Mouse (Mus musculus) hindbrain, embryonic 15.5 days (tissue): Measurements from ENCODE around the gene Cacna1d. TPM values are rescaled to one million over a fixed set of nuclear protein-coding genes. Genes with fewer than 3 reads are reported as not detected.
A peak's percentile ranks its signal among the peaks of the same experiment; 100 is the strongest.

ENCODE experiments used
- ATAC-seq: fragments of 200-750 bp; cut with Nextera tagmentation; 2 replicates; pipeline ENCODE4 v1.8.0; 2017; ENCODE audit warnings: low read depth, moderate number of reproducible peaks, moderate TSS enrichment; ENCODE audit not compliant: low FRiP score
- H3K27ac ChIP-seq: fragments of 300-500 bp; sonication (generic); replicated peaks from 2 replicates; pipeline ENCODE4 v1.5.1; 2015; ENCODE audit warnings: mild to moderate bottlenecking, inconsistent platforms
- H3K27me3 ChIP-seq: fragments of 300-500 bp; sonication (generic); 2 replicates; pipeline ENCODE4 v1.6.1; 2015; ENCODE audit warnings: control low read depth, inconsistent platforms
- H3K36me3 ChIP-seq: fragments of 300-500 bp; sonication (generic); 2 replicates; pipeline ENCODE4 v1.6.1; 2015; ENCODE audit warnings: control low read depth, inconsistent platforms
- H3K4me1 ChIP-seq: fragments of 300-500 bp; sonication (generic); replicated peaks from 2 replicates; pipeline ENCODE4 v1.6.1; 2015; ENCODE audit warnings: control low read depth, inconsistent platforms
- H3K4me2 ChIP-seq: fragments of 300-500 bp; sonication (generic); 2 replicates; pipeline ENCODE4 v1.6.1; 2015; ENCODE audit warnings: moderate library complexity, mild to moderate bottlenecking, inconsistent platforms
- H3K4me3 ChIP-seq: fragments of 300-500 bp; sonication (generic); 2 replicates; pipeline ENCODE4 v1.5.1; 2015; ENCODE audit warnings: mild to moderate bottlenecking, inconsistent platforms
- H3K9ac ChIP-seq: fragments of 300-500 bp; sonication (generic); 2 replicates; pipeline ENCODE4 v1.6.1; 2015; ENCODE audit warnings: inconsistent platforms
- H3K9me3 ChIP-seq: fragments of 300-500 bp; sonication (generic); 2 replicates; pipeline ENCODE4 v1.6.1; 2016; ENCODE audit warnings: control low read depth, inconsistent platforms
- WGBS: fragments of 180-500 bp; shearing (Covaris S2); methylation state at CpG from one replicate; pipeline ENCODE4 v1.1.7; 2015; 5-methylcytosine and 5-hydroxymethylcytosine counted together
- polyA plus RNA-seq: library from polyadenylated mRNA; unstranded; fragments of >200 nt; fragmentation: Nextera tagmentation; extraction: Ambion mirVana; gene quantifications from 2 replicates; pipeline ENCODE4 v1.2.1, GENCODE M21; 2015

The Cacna1d gene
- polyA plus RNA-seq, 1 experiment from 2014 or later = 10.7 TPM

DNA sequence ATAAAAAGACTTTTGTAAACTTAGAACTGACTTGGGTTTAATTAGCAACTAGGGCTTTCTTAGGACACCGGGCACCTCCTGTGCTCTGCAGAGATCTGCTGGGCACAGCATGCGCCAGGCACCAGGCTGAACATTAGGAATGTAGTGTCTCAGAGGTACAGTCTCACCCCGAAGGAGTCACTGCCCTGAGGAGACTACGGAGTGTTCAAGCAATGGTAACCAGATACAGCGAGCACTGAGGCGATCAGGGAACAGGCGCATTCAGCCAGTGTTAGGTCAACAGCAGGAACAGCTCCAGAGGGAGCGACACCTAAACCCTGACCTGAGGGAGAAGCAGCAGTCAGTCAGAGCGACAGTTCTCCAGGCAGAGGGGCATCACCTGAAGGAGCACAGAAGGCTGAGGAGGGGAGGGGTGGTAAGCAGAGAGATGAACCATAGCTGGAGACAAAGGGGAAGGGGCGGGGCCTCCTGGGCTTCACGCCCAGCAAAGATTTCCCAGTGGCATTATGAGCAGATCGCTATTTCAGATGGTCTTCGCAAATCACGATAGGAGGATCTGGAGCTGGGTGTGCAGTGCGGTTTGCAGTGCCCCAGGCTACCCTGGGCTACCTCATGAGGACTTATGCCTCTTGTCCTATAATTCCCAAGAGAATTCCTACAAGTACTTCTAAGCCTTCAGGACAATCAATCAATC lies 413.0 kb downstream of the Cacna1d start:
- H3K9me3 ChIP-seq = no peaks in the 10 kb centered on the region
- H3K36me3 ChIP-seq = peaks cover 27% of the 10 kb centered on the region
- no peaks in the 10 kb centered on the region for H3K4me1 ChIP-seq
- H3K27ac ChIP-seq = no peak overlapping the region
- H3K4me2 ChIP-seq = no peak overlapping the region
- H3K4me3 ChIP-seq = no peak overlapping the region
- no peaks in the 10 kb centered on the region for H3K27me3 ChIP-seq
- 77% methylated on average over 15 of the region's 15 CpGs for WGBS
- H3K9ac ChIP-seq = no peak overlapping the region
- ATAC-seq = no peak

DNA sequence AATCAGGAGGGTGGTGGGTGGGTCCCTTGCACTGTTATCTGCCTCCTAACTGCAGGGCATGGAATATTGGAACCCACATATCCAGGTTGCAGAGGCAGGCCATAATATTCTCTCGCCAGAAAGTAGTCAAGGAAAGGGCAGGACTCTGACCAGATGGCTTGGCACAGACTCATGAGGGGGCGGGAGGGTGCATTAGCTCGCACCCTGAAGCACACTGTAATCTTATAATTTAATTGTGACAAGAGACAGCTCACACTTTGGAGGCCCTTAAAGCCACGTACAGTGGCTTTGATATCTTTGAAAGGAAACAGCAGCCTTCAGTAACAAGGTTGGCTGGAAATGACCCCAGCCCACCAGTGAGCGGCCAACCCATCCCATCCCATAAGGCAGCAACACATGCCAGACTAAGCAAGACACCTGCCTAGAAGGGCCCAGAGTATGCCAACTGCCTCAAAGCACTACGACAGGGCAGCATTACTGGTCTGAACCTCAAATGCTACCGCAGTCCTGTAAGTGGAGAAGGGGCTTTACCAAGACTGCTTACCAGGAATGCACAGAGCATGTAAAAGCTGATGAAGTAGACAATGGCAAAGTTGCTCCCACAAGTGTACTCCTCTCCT lies 415.9 kb downstream of the Cacna1d start:
- H3K27me3 ChIP-seq = no peaks in the 10 kb centered on the region
- H3K4me3 ChIP-seq = no peak overlapping the region
- no peaks in the 10 kb centered on the region for H3K9me3 ChIP-seq
- 71% methylated on average over 7 of the region's 7 CpGs for WGBS
- no peak overlapping the region for H3K27ac ChIP-seq
- H3K4me2 ChIP-seq = no peak overlapping the region
- no peak overlapping the region for H3K9ac ChIP-seq
- no peaks in the 10 kb centered on the region for H3K4me1 ChIP-seq
- H3K36me3 ChIP-seq = peaks cover 25% of the 10 kb centered on the region
- ATAC-seq = no peak

DNA sequence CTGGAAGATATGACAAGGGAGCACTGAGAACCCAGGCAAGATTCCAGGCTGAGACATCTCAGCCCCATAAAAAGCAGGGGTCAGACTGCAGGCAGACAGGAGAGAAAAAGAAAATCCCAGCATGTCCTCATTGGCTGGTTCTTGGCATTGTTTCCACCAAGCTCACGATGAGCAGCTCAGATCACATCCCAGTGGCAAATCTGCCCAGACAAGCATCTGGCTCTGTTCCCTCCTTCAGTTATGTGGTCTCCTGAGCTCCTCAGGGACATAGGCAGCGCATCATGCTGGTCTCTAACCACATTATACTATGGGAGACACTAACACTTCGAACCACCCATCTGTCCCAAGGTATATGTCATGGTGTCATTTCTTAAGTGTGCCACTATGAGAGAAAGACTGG lies 422.7 kb downstream of the Cacna1d start:
- peaks cover 13% of the 10 kb centered on the region for H3K36me3 ChIP-seq
- no peak overlapping the region for H3K9ac ChIP-seq
- H3K9me3 ChIP-seq = no peaks in the 10 kb centered on the region
- no peaks in the 10 kb centered on the region for H3K4me1 ChIP-seq
- H3K27ac ChIP-seq = no peak overlapping the region
- H3K27me3 ChIP-seq = no peaks in the 10 kb centered on the region
- no peak overlapping the region for H3K4me3 ChIP-seq
- no peak overlapping the region for H3K4me2 ChIP-seq
- ATAC-seq = no peak
- WGBS = 76% methylated on average over 3 of the region's 3 CpGs

DNA sequence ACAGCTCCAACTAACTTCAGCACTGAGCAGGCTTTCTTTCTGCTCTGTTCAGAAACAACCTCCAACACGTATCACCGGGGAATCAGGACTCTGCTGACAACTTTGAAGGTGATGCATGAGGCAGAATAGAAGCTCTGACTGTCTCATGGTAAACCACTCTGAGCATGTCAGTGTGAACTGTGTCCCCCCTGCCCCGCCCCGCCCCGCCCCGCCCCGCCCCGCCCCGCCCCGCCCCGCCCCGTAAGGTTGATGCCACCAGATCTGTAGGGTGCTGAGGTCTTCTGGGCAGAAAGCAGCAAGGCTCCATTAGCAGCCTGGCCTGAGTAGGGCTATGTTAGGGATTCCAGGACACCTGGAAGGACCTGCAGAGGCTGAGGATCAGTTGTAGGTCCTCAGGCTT lies 424.5 kb downstream of the Cacna1d start:
- Histone ChIP-seq H3K9me3 (no peaks in the 10 kb centered on the region), H3K36me3 (peaks cover 7% of the 10 kb centered on the region; the same call in 1 of the 2 replicates), H3K27ac (no peak overlapping the region), H3K27me3 (no peaks in the 10 kb centered on the region), H3K4me2 (no peak overlapping the region), H3K9ac (no peak overlapping the region), H3K4me3 (no peak overlapping the region), H3K4me1 (no peaks in the 10 kb centered on the region)
- 83% methylated on average over 12 of the region's 12 CpGs for WGBS
- ATAC-seq = no peak

DNA sequence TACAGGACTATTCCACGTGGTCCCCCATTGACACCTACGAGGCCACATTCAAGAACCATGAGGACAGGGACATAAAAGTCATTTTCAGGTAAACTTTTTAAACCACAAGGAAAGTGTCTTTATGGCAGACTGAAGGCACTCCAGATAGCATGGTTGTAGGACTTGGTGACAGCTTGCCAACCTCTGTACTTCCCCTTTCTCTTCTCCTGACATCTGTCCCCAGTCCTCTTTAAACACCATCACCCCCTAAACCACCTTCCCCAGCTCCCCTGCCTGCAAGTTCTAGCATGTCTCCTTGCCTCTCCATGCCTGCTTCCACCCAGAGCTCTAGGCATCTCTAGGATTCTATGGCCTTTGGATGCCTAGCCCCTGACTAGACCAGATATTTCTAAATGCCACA lies 426.4 kb downstream of the Cacna1d start:
- H3K9me3 ChIP-seq = no peaks in the 10 kb centered on the region
- no peaks in the 10 kb centered on the region for H3K4me1 ChIP-seq
- H3K9ac ChIP-seq = no peak overlapping the region
- no peak overlapping the region for H3K4me3 ChIP-seq
- H3K27ac ChIP-seq = no peak overlapping the region
- no peak overlapping the region for H3K4me2 ChIP-seq
- no peak for ATAC-seq
- no peaks in the 10 kb centered on the region for H3K27me3 ChIP-seq
- WGBS = 91% methylated on average over 2 of the region's 2 CpGs
- no peaks in the 10 kb centered on the region for H3K36me3 ChIP-seq

DNA sequence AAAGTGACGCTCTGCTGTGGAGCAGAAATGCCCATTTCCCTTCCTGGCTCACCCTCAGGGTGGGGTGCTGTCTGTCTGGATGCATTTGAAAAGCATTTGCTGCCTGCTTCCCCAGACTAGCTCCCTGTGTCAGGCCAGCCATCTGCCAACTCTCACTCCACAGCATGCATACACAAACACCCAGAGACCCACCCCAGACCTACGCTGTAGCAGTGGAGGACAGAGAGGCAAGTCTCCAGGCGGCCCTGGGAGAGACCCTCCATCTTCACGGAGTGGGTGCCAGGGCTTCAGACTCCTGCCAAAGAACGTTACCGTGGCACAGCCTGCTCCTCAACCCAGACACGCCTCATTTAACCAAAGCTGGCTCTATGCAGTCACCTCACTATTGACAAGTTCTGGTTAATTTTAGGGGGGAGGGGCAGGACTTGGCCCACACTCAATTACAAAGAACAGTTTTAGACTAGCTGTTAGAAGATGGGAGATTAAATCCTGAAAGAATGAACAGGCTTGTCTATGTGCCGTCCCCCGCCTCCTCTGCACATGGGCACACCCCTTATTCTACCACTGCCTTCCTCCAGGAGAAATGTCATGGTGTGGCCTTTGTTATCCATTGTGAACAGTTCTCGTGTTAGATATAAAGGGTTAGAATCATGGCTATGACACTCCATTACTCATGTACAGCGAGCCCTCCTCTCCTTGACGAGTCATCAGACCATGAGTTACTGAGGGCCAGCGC lies 435.1 kb downstream of the Cacna1d start:
- peak; percentile 94 for ATAC-seq
- Histone ChIP-seq H3K27me3 (no peaks in the 10 kb centered on the region), H3K4me1 (peaks cover 11% of the 10 kb centered on the region), H3K27ac (peak overlapping the region; percentile 65), H3K9me3 (no peaks in the 10 kb centered on the region), H3K4me3 (no peak overlapping the region), H3K4me2 (peak overlapping the region; percentile 5; the same call in 1 of the 2 replicates), H3K36me3 (no peaks in the 10 kb centered on the region), H3K9ac (no peak overlapping the region)
- WGBS = 32% methylated on average over 13 of the region's 13 CpGs

DNA sequence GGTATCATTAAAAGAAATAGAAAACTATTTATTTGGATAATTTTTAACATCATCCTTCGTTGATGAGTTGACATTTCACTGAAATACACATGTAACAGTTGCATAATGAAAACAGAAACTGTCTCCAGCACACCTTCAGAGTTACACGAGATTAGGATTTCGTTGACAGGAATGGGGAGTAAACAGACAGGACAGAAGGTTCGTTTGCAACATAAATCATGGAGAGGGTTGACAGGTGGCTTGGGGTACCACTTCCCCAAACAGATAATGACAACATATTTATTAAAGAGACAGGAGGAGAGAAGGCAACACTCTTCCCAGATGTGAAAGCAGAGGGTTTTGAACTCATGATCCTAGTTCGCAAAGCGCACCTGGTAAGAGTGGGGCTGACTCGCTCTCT lies 436.3 kb downstream of the Cacna1d start:
- Histone ChIP-seq H3K4me3 (no peak overlapping the region), H3K9me3 (no peaks in the 10 kb centered on the region), H3K27ac (no peak overlapping the region), H3K27me3 (no peaks in the 10 kb centered on the region), H3K36me3 (no peaks in the 10 kb centered on the region), H3K4me1 (peaks cover 11% of the 10 kb centered on the region), H3K9ac (no peak overlapping the region), H3K4me2 (no peak overlapping the region)
- ATAC-seq = no peak
- 76% methylated on average over 7 of the region's 7 CpGs for WGBS

DNA sequence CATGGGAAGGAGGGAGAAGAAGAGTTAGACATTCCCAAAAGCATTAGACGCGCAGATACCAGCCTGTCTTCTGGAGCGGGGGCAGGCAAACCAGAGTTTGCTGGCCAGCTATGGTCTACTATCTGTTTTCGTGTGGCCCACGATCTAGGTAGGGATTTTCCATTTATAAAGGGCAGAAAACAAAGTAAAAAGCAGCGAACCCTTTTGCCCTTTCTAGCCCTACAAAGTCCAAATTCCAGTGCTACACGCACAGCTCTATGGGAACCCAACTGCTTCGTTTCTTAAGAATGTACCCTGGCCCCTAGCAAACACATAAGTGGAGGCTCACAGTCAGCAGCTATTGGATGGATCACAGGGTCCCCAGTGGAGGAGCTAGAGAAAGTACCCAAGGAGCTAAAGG lies 441.0 kb downstream of the Cacna1d start:
- Histone ChIP-seq H3K4me2 (no peak overlapping the region), H3K9ac (no peak overlapping the region), H3K36me3 (peaks cover 11% of the 10 kb centered on the region), H3K27ac (no peak overlapping the region), H3K9me3 (no peaks in the 10 kb centered on the region), H3K4me3 (no peak overlapping the region), H3K27me3 (no peaks in the 10 kb centered on the region), H3K4me1 (no peaks in the 10 kb centered on the region)
- no peak for ATAC-seq
- WGBS = 89% methylated on average over 8 of the region's 8 CpGs

DNA sequence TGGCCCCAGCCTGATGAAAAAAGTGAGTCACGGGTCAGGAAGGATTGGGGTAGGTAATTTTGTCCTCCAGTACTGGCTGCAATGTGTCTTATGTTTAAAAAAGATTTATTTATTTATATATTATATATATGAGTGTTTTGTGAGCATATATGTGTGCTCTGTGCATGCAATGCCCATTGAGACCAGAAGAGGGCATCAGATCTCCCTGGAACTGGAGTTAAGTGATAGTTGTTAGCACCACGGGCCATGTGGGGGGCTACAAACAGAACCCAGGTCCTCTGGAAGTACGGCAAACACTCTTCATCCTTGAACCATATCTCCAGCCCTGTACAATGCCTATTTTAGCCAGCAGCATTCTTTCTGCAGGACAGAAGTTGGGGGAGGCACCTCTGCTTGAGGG lies 443.2 kb downstream of the Cacna1d start:
- no peaks in the 10 kb centered on the region for H3K27me3 ChIP-seq
- H3K4me3 ChIP-seq = no peak overlapping the region
- WGBS = 90% methylated on average over 3 of the region's 3 CpGs
- H3K9ac ChIP-seq = no peak overlapping the region
- no peak overlapping the region for H3K4me2 ChIP-seq
- no peaks in the 10 kb centered on the region for H3K9me3 ChIP-seq
- no peaks in the 10 kb centered on the region for H3K4me1 ChIP-seq
- no peak overlapping the region for H3K27ac ChIP-seq
- H3K36me3 ChIP-seq = peaks cover 11% of the 10 kb centered on the region
- ATAC-seq = no peak

DNA sequence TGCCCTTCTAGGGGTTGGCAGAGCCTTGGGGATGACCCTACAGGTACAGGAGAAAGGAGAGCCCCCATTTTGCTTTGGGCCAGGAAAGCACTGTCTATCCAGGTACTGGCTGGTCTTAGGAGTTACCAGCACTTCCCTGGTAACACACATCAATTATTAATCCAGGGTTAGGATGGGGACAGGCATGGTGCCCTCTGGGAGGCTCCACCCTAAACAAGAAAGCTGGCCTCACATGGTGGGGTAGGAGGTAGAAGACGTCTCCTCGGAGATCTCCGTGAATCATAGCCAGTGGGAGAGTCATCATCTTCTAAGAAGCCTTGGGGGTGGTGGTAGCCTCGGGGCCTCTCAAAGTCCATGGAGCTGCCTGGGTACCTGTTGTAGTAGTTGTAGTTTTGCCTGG lies 444.3 kb downstream of the Cacna1d start:
- 96% methylated on average over 4 of the region's 4 CpGs for WGBS
- no peaks in the 10 kb centered on the region for H3K9me3 ChIP-seq
- H3K4me2 ChIP-seq = no peak overlapping the region
- no peak for ATAC-seq
- H3K27me3 ChIP-seq = no peaks in the 10 kb centered on the region
- H3K27ac ChIP-seq = no peak overlapping the region
- peaks cover 13% of the 10 kb centered on the region for H3K36me3 ChIP-seq
- H3K4me3 ChIP-seq = no peak overlapping the region
- H3K4me1 ChIP-seq = no peaks in the 10 kb centered on the region
- no peak overlapping the region for H3K9ac ChIP-seq

DNA sequence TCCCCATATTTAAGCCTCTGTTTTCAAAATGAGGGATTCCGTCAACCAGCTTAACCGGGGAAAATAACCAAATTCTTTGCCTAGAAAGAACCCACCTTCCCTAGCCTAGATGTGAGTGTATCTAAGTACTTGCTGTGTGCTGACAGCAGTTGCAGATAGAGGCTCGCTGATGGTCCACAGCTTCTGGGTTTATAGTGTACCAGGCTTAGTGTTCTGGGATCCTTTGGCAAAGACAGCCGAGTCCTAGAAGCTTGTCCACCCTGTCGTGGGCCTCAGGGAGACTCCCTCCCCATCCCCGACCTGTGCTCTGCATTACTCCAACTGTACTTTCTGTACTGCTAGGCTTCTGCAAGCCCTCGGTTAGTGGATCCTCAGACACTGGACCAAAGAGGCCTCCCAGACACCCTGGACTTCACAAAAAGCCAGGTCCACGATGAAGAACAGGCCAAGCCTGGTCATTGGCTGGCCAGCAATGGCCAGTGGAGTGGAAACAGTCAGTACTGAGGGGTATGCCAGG lies 445.5 kb downstream of the Cacna1d start:
- no peaks in the 10 kb centered on the region for H3K27me3 ChIP-seq
- peaks cover 18% of the 10 kb centered on the region for H3K36me3 ChIP-seq
- H3K9me3 ChIP-seq = no peaks in the 10 kb centered on the region
- no peak for ATAC-seq
- no peak overlapping the region for H3K9ac ChIP-seq
- H3K4me3 ChIP-seq = no peak overlapping the region
- no peaks in the 10 kb centered on the region for H3K4me1 ChIP-seq
- H3K27ac ChIP-seq = no peak overlapping the region
- H3K4me2 ChIP-seq = no peak overlapping the region
- 90% methylated on average over 8 of the region's 8 CpGs for WGBS

DNA sequence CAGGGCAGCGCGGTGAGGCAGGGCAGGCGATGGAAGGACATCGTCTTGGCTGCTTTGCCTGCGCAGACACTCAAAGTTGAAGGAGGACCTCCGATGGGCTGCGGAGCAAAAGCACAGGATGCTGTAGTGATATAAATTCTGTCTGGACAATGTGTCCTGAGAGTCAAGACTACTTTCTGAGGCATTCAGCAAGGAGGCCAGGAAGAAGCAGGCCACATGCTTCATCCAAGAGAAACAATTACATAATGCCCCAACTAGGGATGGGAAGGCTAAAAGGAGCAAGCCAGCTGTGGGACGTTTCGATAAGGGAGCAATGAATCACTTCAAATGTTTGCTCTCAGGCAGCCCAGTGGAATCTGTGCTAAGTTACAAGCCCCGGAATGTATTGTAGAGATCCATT lies 446.0 kb downstream of the Cacna1d start:
- WGBS = 91% methylated on average over 10 of the region's 10 CpGs
- Histone ChIP-seq H3K9me3 (no peaks in the 10 kb centered on the region), H3K4me2 (no peak overlapping the region), H3K4me3 (no peak overlapping the region), H3K4me1 (no peaks in the 10 kb centered on the region), H3K36me3 (peaks cover 18% of the 10 kb centered on the region), H3K27ac (no peak overlapping the region), H3K9ac (no peak overlapping the region), H3K27me3 (no peaks in the 10 kb centered on the region)
- no peak for ATAC-seq
